Mouse (Mus musculus) large intestine, adult 2 months (tissue): ENCODE data around the gene Tspan13. TPM values are rescaled to one million over a fixed set of nuclear protein-coding genes. Genes with fewer than 3 reads are reported as not detected.
A peak's percentile ranks its signal among the peaks of the same experiment; 100 is the strongest.

ENCODE experiments used
- DNase-seq: peaks from one replicate; pipeline ENCODE4 v3.0.0-alpha.2; 2012; ENCODE audit warnings: low read depth, low spot score
- WGBS: fragments of 180-500 bp; shearing (Covaris S2); methylation state at CpG from one replicate; pipeline ENCODE4 v1.1.7; 2018; 5-methylcytosine and 5-hydroxymethylcytosine counted together
- polyA plus RNA-seq: library from polyadenylated mRNA; depleted of rRNA; stranded (reverse); fragments of >200 nt; gene quantifications from 2 replicates; pipeline ENCODE4 v1.2.3, GENCODE M21; 2012

The Tspan13 gene
- polyA plus RNA-seq, 1 experiment = 110 TPM

DNA sequence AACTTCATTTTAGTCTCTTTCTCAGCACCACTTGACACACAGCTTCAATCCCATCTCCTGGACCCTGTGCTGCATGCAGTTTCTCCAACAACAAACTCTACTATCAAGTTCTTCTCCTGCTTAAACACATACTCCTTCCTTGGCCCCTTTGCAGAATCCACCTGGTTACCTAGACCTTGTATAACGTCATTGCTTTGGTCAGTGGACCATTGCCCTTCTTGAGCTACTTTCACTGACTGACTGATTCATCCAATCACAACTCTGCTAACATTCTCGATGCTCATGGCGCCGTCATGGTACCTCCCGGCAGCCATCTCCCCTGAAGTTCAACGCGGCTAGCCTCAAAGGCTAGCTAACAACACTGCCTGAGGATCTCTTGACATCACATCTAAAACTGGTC lies 6.2 kb downstream of the Tspan13 start:
- WGBS = 97% methylated on average over 7 of the region's 7 CpGs
- no peak for DNase-seq

DNA sequence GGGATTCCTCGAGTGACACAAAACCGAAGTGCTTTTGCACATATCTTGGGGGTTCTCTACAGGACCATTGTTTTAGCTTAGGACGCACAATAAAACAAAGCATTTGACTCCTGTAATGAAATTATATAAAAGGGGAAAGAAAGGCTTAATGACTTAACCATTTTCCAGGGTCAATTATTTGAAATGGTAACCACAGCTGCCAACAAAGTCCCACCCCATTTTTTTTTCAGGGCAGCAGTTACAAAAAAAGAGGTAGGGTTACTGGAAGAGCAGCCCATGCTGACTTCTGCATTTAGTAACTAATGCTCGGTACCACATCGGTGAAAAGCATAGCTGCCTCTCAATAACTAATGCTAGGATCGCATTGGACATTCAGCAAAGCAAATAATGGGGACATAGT lies 6.8 kb downstream of the Tspan13 start:
- DNase-seq = no peak
- 89% methylated on average over 6 of the region's 6 CpGs for WGBS

DNA sequence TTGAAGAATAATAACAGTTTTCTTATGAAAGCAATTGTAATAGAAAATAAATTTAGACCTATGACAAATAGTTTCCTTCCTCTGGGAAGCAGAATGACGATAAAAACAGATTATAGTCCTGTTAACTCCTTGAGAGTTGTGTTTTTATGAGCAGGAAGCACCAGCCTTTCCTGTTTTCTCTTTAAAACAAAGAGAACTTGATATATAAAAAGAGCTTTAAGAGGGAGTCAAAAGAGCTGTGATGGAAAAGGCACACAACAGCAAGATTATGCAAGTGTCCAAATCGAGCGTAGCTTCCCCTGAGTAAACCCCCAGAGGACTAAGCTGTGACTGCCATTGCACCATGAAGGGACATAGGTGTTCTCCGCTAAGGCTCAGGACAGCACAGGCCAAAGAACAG lies 9.9 kb downstream of the Tspan13 start:
- no peak for DNase-seq
- WGBS = 54% methylated on average over 4 of the region's 4 CpGs

DNA sequence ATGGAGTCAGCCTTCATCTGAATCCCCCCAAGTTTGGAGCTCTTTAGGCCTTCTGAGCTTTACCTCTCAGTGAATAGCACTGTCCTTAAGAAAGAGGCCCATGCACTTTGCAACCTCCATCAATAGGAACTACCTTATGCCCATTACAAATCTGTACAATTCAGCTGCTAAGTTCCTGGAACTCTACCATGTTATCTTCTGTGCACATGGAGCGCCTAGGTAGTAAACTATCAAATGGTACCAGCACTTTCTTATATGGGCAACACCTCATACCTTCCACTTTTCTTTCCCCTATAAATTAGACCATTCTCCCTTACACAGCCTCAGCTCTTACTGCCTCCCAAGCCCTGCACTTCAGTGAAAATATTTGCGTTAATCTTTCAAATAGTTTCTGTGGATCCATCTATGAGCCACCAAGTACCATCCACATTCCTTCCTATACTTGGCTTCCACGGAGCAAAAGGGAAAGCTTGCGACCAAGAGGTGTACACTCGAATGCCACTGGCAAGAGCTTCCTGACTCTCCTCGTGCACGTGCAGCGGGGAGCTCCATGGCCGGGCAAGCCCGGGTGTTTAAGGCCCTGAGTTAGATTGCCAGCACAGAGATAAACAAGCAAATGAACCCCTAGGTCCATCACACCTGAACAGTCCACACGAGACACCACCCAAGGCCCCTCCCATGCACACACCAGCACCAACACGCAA lies 11.5 kb downstream of the Tspan13 start:
- no peak for DNase-seq
- WGBS = 85% methylated on average over 12 of the region's 12 CpGs

DNA sequence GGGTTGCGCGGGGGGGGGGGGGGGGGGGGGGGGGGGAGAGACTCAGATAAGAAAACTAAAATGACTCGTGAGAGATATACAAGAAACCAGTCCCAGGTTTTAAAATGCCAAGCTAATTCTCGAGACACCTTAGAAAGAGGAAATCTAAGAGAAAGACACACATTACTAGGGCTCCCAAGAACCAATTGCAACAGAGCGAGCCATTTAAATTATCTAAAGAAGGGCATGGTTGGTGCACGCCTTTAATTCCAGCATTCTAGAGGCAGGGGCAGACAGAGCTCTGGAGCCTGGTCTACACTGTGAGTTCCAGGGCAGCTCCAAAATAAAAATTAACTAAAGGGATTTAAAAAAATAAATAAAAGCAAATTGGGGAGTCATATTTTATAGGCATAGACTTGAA lies 12.6 kb downstream of the Tspan13 start:
- 65% methylated on average over 4 of the region's 6 CpGs for WGBS
- DNase-seq = no peak

DNA sequence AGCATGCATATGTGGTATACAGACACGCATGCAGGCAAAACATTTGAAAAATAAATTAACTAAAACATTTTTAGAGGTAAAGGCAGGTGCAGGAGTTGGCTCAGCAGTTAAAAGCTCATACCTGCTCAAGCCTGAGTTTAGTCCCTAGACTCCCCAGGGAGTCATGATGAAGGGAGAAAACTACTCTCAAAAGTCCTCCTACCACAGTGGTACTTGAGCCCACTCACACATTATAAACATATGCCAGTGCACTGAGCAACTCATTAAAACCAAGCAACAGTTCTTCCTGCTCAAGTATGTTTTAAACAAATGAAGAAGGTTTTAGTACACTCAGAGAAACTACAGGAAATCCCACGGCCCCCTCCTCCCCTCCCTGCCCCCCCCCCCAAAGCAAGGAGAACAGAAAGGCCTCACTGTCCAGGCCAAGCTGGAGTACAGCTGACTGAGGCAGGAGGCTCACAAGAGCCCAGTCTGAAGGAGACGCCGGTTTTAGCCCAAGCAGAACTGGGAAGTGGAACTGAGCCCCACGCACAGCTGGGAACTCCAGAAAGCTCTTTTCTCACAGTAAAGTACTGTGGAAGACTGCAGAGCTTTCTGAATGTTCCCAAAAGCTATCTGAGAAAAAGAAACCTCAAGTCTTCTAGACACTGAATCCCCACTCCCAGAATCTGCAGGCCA lies 13.2 kb downstream of the Tspan13 start:
- no peak for DNase-seq
- WGBS = 71% methylated on average over 5 of the region's 5 CpGs

DNA sequence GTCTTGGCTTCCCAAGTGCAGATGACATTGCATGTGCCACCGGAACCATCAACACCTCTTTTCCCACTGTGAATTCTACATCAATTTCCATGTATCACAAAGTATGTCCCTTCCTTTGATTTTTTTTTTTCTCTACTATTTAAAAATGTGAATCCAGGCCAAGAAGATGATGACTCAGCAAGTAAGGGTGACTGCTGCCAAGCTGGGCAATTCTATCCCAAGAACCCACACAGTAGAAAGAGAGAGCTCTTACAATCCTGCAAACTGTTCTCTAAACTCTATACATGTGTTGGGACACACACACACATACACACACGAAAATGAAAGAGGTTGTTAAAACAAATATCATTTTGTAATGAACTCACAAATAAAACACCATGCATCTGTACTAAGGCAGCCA lies 15.1 kb downstream of the Tspan13 start:
- 55% methylated on average over 2 of the region's 2 CpGs for WGBS
- DNase-seq = no peak

DNA sequence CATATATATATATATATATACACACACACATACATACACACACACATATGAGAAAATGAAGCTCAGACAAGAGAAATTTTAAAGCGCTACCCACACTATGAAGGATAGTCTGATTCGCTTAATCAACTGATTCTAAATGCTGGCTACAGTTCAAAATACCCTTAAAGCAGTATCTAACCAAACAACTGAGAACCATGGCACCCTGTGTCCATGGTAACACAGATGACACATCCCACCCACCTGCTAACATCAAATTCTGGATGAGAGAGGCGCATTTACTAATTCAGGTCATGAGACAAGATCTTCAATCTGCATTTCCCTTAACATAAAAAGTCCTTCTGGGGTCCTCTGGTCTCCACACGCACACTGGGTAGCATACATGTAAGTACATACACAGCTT lies 16.2 kb downstream of the Tspan13 start:
- no peak for DNase-seq
- WGBS = 95% methylated on average over 4 of the region's 4 CpGs

DNA sequence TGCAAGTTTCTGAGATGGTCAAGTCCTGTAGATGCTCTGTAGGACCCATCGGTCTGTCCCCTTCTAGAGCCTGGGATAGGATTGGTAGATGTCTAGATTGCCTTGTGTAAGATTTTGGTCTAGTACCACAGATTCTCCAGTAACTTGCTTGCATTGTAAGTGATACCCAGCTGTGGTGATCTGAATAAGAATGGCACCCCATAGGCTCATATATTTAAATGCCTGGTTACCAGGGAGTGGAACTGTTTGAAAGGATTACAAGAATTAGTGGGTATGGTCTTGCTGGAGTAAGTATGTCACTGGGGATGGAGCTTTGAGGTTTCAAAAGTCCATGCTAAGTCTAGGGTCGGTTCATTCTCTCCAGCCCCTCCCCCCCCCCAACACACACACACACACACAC lies 21.6 kb downstream of the Tspan13 start:
- DNase-seq = no peak

DNA sequence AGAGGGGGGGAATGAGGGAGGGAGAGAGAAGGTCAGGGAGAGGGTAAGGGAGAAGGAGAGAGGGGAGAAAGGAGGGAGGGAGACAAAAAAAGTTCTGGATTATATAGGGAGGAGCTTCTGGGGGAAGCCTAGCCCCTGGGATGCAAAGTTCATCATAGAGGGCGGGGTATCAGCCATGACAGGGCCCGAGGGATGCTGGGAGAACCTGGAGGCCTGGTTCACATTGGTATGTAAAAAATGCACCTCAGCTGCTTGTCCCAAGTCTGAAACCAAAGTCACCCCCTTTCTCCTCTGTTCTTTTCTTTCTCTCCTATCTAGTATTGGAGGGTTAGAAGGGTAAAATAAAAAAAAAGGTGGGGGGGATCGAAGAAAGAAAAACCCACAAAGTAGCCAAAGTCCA lies 22.2 kb downstream of the Tspan13 start:
- DNase-seq = no peak
- 83% methylated on average over 3 of the region's 3 CpGs for WGBS

More for the DNA sequence above, 21.6 kb downstream of the Tspan13 start:
- 94% methylated on average over 2 of the region's 2 CpGs for WGBS

DNA sequence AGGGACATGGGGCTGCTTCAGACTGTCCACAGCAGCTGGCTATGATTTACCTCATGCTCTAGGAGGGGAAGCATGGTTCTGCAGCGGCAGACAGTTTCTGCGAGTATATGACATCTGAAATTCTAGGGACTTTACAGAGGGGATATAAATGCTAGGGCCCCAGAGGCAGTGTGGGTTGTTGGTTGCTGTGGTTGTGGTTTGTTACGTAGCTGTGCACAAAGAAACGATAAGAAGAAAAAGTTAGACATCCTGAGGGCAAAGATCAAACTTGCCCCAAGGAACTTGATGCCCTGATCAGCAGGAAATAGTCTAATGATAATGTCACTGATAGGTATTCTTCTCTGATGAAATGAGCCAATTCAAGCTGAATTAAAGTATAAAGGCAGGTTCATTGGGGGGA lies 22.7 kb downstream of the Tspan13 start:
- no peak for DNase-seq

DNA sequence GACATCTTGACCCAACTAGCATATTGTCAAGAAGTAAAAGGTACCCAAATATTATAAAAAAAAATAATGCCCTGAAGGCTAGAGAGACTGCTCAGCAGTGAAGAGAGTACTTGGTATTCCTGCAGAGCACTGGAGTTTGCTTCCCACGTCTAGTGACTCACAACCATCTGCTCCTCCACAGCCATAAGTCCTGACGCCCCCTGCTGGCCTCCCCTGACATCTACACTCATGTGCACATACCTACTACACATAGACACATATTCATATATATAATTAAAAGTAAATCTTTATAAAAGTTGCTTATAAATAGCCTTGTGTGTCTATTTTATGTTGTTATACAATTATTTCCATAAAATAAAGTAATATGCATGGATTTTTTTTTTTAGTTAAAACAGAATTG lies 24.5 kb downstream of the Tspan13 start:
- 78% methylated on average over 2 of the region's 2 CpGs for WGBS
- DNase-seq = no peak

More for the DNA sequence above, 22.7 kb downstream of the Tspan13 start:
- WGBS = 85% methylated on average over 4 of the region's 4 CpGs

DNA sequence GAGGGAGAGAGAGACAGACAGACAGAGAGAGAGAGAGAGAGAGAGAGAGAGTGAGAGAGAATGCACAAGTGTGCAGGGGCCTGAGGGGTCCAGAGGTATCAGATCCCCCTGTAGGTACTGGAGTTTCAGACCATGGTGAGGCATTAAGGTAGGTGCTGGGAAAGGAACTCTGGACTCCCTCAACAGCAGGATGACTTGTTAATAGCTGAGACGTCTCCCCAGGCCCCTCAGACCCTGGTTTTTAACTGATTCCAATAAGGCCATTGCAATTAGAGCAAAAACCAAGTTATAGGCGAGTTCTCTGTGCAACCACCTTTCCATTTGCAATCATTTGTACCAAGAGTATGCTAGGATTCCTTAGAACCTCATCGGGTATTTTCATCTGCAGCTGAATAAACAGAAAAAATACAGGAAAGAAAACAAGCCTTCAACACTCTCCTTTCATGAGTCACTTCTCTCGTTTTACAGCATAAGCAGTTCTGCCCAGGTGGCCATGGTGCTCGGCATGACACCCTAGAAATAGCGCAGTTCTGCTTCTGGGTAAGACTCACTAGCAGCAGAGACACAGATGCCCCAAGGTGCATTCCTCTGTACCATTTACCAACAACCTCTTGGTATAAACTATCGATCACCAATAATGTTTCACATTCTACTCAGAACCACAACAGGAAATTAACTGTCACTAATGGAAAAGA lies 28.9 kb downstream of the Tspan13 start:
- WGBS = 54% methylated on average over 7 of the region's 7 CpGs
- DNase-seq = no peak

DNA sequence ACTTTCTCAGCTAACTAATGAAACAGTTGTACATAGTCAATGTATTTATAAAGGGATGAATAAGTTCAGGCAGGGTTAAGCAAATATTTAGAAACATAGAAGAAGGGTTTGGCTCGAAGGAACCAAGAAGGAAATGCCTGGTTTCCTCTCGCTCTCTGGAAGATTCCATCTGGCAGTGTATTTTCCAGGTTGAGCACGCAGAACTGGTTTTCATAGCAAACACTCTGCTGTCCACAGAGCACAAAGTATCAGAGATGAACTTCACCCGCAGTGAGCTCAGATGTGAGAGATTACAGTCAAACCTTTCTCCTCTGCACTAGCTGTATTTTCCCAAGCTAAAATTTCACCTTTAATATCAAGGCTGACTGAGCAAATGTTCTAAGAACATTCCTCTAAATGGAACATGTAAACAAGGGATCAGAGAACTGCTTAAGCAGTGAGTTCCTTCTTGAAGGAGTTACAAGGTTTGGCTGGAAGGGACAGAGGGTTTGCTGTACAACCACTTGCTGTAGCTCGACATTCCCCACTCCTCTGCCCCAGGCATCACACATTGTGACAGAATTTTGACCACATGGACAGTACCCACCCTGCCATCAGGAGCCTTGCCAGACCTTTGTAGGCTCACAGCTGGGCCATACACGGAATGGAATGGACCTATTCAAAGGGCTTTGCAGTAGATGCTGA lies 33.8 kb downstream of the Tspan13 start:
- WGBS = 12% methylated on average over 6 of the region's 6 CpGs
- DNase-seq = no peak

DNA sequence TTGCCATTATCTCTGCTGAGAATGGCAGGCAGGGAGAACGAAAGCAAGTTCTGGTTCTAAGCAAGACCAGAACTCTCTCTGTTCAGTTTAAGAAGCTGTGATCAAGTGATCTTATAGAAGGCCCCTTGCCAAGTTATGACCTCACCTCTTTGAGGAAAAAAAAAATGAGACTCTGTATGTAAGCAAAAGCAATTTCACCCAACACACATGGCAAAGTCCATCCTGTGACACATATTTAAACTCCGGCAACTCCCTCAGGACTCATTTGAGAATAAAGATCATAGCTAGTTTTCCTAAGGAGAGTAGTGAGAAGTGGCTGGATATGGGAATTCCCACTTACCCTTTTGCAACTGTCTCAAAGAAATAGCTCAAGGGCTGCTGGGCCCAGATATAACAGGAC lies 34.7 kb downstream of the Tspan13 start:
- WGBS = 26% methylated on average over 2 of the region's 2 CpGs

DNA sequence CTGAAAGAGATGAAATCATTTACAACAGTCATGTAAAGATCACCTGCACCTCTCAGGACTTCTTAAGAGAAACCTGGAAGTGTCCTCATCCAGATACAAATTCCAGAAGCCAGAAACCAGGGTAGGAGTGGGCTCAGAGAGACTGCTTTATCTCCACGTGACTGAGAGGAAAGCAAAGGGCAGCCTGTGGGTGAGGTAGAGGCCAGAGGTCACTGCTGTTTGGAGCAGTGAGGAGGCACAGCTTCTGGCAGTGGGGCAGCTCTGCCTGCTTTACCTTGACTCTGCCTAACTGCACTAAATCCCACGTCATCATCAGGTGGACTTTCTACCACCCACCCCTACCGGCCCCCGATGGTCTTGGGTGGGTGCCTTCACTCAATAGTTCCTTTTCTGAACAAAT lies 37.6 kb downstream of the Tspan13 start:
- DNase-seq = no peak

More for the DNA sequence above, 34.7 kb downstream of the Tspan13 start:
- DNase-seq = peak; percentile 85

DNA sequence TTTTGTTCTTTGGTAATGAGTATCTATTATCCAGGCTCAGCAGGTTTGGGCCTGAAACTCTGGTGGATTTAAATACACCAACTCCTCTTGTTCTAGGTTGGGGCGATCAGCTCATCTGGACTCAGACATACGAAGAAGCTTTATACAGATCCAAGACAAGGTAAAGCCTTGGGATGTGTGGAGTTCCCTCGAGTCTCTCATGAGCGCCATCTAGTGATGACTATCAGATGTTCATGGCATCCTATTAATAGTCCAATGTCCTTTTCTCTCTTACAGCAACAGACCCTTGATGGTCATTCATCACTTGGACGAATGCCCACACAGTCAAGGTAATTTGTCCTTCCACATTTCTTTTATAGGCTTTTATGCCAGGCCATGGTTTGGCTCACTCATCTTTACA lies 46.5 kb downstream of the Tspan13 start:
- no peak for DNase-seq
- 18% methylated on average over 5 of the region's 5 CpGs for WGBS

More for the DNA sequence above, 37.6 kb downstream of the Tspan13 start:
- WGBS = 75% methylated on average over 4 of the region's 4 CpGs

DNA sequence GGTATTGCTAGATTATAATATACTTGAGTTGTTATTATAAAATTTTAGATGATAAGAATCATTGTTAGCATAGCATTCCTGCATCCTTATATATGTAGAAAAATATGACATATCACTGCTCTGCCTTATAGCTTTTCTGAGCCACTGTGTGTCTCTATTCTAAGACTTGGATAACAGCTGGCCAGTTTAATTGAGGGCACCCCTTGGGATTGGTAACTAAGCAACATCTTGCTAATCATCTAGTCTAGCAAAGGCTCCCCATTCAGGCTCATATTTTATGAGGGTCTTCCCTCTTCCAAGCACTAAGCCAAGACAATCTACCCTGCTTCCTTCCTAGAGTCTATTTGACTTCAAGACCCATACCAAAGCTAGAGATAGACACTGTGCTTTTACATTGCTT lies 48.2 kb downstream of the Tspan13 start:
- no peak for DNase-seq

DNA sequence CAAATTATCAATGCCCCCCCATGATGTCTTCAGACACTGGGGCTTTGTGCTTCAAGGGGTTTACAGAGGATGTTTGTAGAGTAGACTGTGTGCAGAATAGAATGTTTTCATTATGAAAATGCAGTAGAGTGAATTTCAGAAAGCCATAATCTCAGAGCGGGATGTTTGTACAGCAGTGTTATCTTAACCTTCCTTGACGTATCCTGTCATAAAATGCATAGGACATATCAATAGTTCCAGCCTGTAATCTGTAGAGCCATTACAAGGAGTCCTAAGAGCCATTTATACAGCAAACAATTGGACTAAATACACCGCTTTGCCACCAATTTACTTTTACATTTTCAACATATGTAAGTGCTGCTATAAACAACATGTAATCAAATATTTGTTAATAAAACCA lies 48.7 kb downstream of the Tspan13 start:
- 32% methylated on average over 3 of the region's 3 CpGs for WGBS
- no peak for DNase-seq

DNA sequence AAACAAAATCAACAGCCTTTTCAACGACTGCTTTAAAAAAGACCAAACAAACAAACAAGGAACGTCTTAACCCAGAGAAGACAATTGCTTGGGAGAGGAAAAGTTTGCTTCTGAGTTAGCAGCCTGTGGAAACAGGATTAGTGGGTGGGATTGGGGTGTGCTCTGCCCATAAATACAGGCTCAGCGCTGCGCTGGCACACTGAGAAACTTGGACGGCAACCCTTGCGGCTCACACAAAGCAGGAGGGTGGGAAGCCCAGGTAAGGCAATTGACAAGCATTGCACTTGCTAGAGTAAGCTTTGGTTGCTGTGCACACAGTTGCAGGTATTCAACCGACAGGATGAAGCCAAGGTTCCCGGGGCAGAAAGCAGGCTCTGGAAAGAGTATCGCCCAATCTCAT lies 49.6 kb downstream of the Tspan13 start, which contains the start of gene Agr2:
Gene Agr2 (plus strand): TSS at position 197 of the 400 bp plus-strand sequence.
- DNase-seq = no peak
- 30% methylated on average over 9 of the region's 9 CpGs for WGBS
